ENCODE assay signal across 12 mouse cellular contexts in genomic region chr17:31836772-31837171, GRCm38 (mm10). TPM values are rescaled to one million over a fixed set of nuclear protein-coding genes. Genes with fewer than 3 reads are reported as not detected.
DNase-seq lines count a peak whose midpoint lies in the region; ATAC-seq and TF ChIP-seq lines count a peak whose summit lies in the region.
"Had no signal": no experiment of that assay in that cellular context is flagged by ENCODE, and none has a peak within 500 bp of the region (broad histone marks: within the 10 kb centered on the region; RNA-seq: fewer than 3 reads in every experiment).

No protein-coding gene starts in this region.

- H3K27me3 ChIP-seq in hindbrain, embryonic 10.5 days (ENCODE audit: insufficient read depth, poor library complexity, severe bottlenecking), result no peaks in the 10 kb centered on the region
- H3K27me3 ChIP-seq in hindbrain, embryonic 12.5 days, result no peaks in the 10 kb centered on the region
- H3K27me3 ChIP-seq in midbrain, embryonic 10.5 days (ENCODE audit: low read depth, poor library complexity, severe bottlenecking), result no peaks in the 10 kb centered on the region
- H3K27me3 ChIP-seq in midbrain, embryonic 11.5 days (ENCODE audit: control insufficient read depth, insufficient read depth, low read length), result no peaks in the 10 kb centered on the region
- H3K27me3 ChIP-seq in stomach, postnatal 0 days (ENCODE audit: control insufficient read depth, insufficient read depth, low read length), result no peaks in the 10 kb centered on the region
- no peaks in the 10 kb centered on the region; the same call in 1 of the 2 replicates for H3K27me3 ChIP-seq in liver, embryonic 12.5 days (replicated peaks)
- H3K27me3 ChIP-seq: embryonic facial prominence, embryonic 13.5 days had no signal

- H3K9ac ChIP-seq in hindbrain, embryonic 12.5 days, result no peak overlapping the region
- H3K9ac ChIP-seq in midbrain, embryonic 11.5 days (ENCODE audit: low read length), result no peak overlapping the region
- no peak overlapping the region for H3K9ac ChIP-seq in stomach, postnatal 0 days (ENCODE audit: low read length)
- no peak overlapping the region for H3K9ac ChIP-seq in liver, embryonic 12.5 days
- H3K9ac ChIP-seq: embryonic facial prominence, embryonic 13.5 days had no signal

- H3K4me1 ChIP-seq in hindbrain, embryonic 10.5 days (replicated peaks), result peaks cover 63% of the 10 kb centered on the region
- H3K4me1 ChIP-seq in hindbrain, embryonic 12.5 days, result peaks cover 26% of the 10 kb centered on the region
- peaks cover 25% of the 10 kb centered on the region for H3K4me1 ChIP-seq in midbrain, embryonic 10.5 days
- no peaks in the 10 kb centered on the region for H3K4me1 ChIP-seq in midbrain, embryonic 11.5 days (ENCODE audit: control insufficient read depth, insufficient read depth, low read length)
- peaks cover 16% of the 10 kb centered on the region for H3K4me1 ChIP-seq in stomach, postnatal 0 days (replicated peaks; ENCODE audit: control insufficient read depth, insufficient read depth)
- H3K4me1 ChIP-seq in liver, embryonic 12.5 days, result peaks cover 39% of the 10 kb centered on the region

- DNase-seq in hindbrain, embryonic 10.5 days (ENCODE audit: low spot score), result no peak
- DNase-seq in midbrain, embryonic 10.5 days (ENCODE audit: low spot score), result no peak
- DNase-seq in midbrain, embryonic 11.5 days (ENCODE audit: low spot score, missing footprints), result no peak
- peak; percentile 31 to 43 for DNase-seq in layer of hippocampus, postnatal 36 days
- no peak for DNase-seq in stomach, postnatal 0 days (ENCODE audit: low spot score)
- DNase-seq in yolk sac, embryonic 10.5 days (ENCODE audit: low spot score), result no peak
- DNase-seq: cerebellum, adult 8-10 months; heart, postnatal 14 days; kidney, adult 9 months had no signal

- 60% methylated on average over 7 of the region's 7 CpGs for WGBS in hindbrain, embryonic 10.5 days
- 67% methylated on average over 7 of the region's 7 CpGs for WGBS in hindbrain, embryonic 12.5 days
- 75% methylated on average over 7 of the region's 7 CpGs for WGBS in midbrain, embryonic 10.5 days
- WGBS in midbrain, embryonic 11.5 days, result 77% methylated on average over 7 of the region's 7 CpGs
- WGBS in stomach, postnatal 0 days, result 57% methylated on average over 7 of the region's 7 CpGs
- 67% methylated on average over 7 of the region's 7 CpGs for WGBS in liver, embryonic 12.5 days (ENCODE audit: insufficient replicate concordance)

- TF ChIP-seq CTCF in stomach, postnatal 0 days (IDR thresholded peaks at IDR 0.05; ENCODE audit: low read depth), result no peak

- H3K36me3 ChIP-seq in hindbrain, embryonic 10.5 days, result no peaks in the 10 kb centered on the region
- no peaks in the 10 kb centered on the region for H3K36me3 ChIP-seq in hindbrain, embryonic 12.5 days
- H3K36me3 ChIP-seq in midbrain, embryonic 10.5 days, result no peaks in the 10 kb centered on the region
- H3K36me3 ChIP-seq in midbrain, embryonic 11.5 days (ENCODE audit: control insufficient read depth, insufficient read depth, low read length), result no peaks in the 10 kb centered on the region
- H3K36me3 ChIP-seq in stomach, postnatal 0 days (ENCODE audit: control insufficient read depth, insufficient read depth, low read length), result no peaks in the 10 kb centered on the region
- H3K36me3 ChIP-seq in liver, embryonic 12.5 days, result no peaks in the 10 kb centered on the region
- H3K36me3 ChIP-seq: embryonic facial prominence, embryonic 13.5 days had no signal

- TF ChIP-seq EP300 in stomach, postnatal 0 days (optimal IDR thresholded peaks at IDR 0.05), result no peak

- no peak for ATAC-seq in hindbrain, embryonic 12.5 days (ENCODE audit: low FRiP score)
- no peak for ATAC-seq in midbrain, embryonic 11.5 days (ENCODE audit: low FRiP score)
- ATAC-seq in stomach, postnatal 0 days (ENCODE audit: low FRiP score, low TSS enrichment), result no peak
- no peak for ATAC-seq in liver, embryonic 12.5 days

- H3K27ac ChIP-seq in hindbrain, embryonic 10.5 days, result peak overlapping the region; percentile 69
- no peak overlapping the region for H3K27ac ChIP-seq in hindbrain, embryonic 12.5 days
- peak overlapping the region; percentile 49; the same call in 1 of the 2 replicates for H3K27ac ChIP-seq in midbrain, embryonic 10.5 days (replicated peaks)
- no peak overlapping the region for H3K27ac ChIP-seq in midbrain, embryonic 11.5 days (ENCODE audit: low read depth, low read length)
- H3K27ac ChIP-seq in stomach, postnatal 0 days (replicated peaks), result peak overlapping the region; percentile 94; the same call in 1 of the 2 replicates
- no peak overlapping the region for H3K27ac ChIP-seq in liver, embryonic 12.5 days
- H3K27ac ChIP-seq: embryonic facial prominence, embryonic 13.5 days had no signal

- H3K4me2 ChIP-seq in hindbrain, embryonic 12.5 days (replicated peaks), result no peak overlapping the region
- H3K4me2 ChIP-seq in midbrain, embryonic 11.5 days, result no peak overlapping the region
- no peak overlapping the region for H3K4me2 ChIP-seq in stomach, postnatal 0 days (replicated peaks; ENCODE audit: low read depth)
- no peak overlapping the region for H3K4me2 ChIP-seq in liver, embryonic 12.5 days
- H3K4me2 ChIP-seq: embryonic facial prominence, embryonic 13.5 days had no signal

- H3K9me3 ChIP-seq in hindbrain, embryonic 10.5 days, result peaks cover 12% of the 10 kb centered on the region
- H3K9me3 ChIP-seq in hindbrain, embryonic 12.5 days (replicated peaks), result no peaks in the 10 kb centered on the region
- peaks cover 8% of the 10 kb centered on the region for H3K9me3 ChIP-seq in midbrain, embryonic 10.5 days (replicated peaks)
- H3K9me3 ChIP-seq in midbrain, embryonic 11.5 days (ENCODE audit: control insufficient read depth, low read length), result no peaks in the 10 kb centered on the region
- no peaks in the 10 kb centered on the region for H3K9me3 ChIP-seq in stomach, postnatal 0 days (ENCODE audit: control insufficient read depth, low read length)
- H3K9me3 ChIP-seq in liver, embryonic 12.5 days (replicated peaks), result no peaks in the 10 kb centered on the region
- H3K9me3 ChIP-seq: embryonic facial prominence, embryonic 13.5 days had no signal

- no peak overlapping the region for H3K4me3 ChIP-seq in hindbrain, embryonic 10.5 days
- H3K4me3 ChIP-seq in hindbrain, embryonic 12.5 days, result no peak overlapping the region
- no peak overlapping the region for H3K4me3 ChIP-seq in midbrain, embryonic 10.5 days
- H3K4me3 ChIP-seq in midbrain, embryonic 11.5 days (ENCODE audit: low read depth, low read length), result no peak overlapping the region
- no peak overlapping the region for H3K4me3 ChIP-seq in stomach, postnatal 0 days (ENCODE audit: low read depth, low read length)
- no peak overlapping the region for H3K4me3 ChIP-seq in liver, embryonic 12.5 days
- H3K4me3 ChIP-seq: embryonic facial prominence, embryonic 13.5 days had no signal

RNA-seq across cellular contexts. Expression of gene Sik1, which starts 18.8 kb away (rescaled TPM):
- 14.0 and 14.3 TPM in 2 replicates for polyA plus RNA-seq in hindbrain, embryonic 10.5 days (2016; fragmentation: Nextera tagmentation; extraction: Ambion mirVana)
- polyA plus RNA-seq in hindbrain, embryonic 12.5 days (2016; fragmentation: Nextera tagmentation; extraction: Ambion mirVana), result 16.5 and 18.9 TPM in 2 replicates
- polyA plus RNA-seq in midbrain, embryonic 10.5 days (2016; fragmentation: Nextera tagmentation; extraction: Ambion mirVana), result 9.2 TPM in 2 replicates
- polyA plus RNA-seq in midbrain, embryonic 11.5 days (2014; fragmentation: Nextera tagmentation; extraction: Ambion mirVana), result 8.9 and 14.0 TPM in 2 replicates
- 10 to 100 TPM; 16.9 to 18.0 TPM for total RNA-seq in layer of hippocampus, postnatal 36 days (2021)
- 18.2 and 19.8 TPM in 2 replicates for polyA plus RNA-seq in stomach, postnatal 0 days (2015; fragmentation: Nextera tagmentation; extraction: Ambion mirVana)
- polyA plus RNA-seq in liver, embryonic 12.5 days (2016; fragmentation: Nextera tagmentation; extraction: Ambion mirVana), result 5.9 and 7.0 TPM in 2 replicates

Comparison
In these comparisons a context has a peak if more than half of its experiments do, and no peak if none do; other contexts are left out.
1. H3K27ac ChIP-seq: peak in hindbrain, embryonic 10.5 days (single experiment), midbrain, embryonic 10.5 days (single experiment) and stomach, postnatal 0 days (single experiment); none in hindbrain, embryonic 12.5 days (single experiment), midbrain, embryonic 11.5 days (single experiment) and liver, embryonic 12.5 days (single experiment).
2. DNase-seq: peak in layer of hippocampus, postnatal 36 days (2 of 2); none in hindbrain, embryonic 10.5 days (single experiment), midbrain, embryonic 10.5 days (single experiment), midbrain, embryonic 11.5 days (single experiment), stomach, postnatal 0 days (single experiment) and yolk sac, embryonic 10.5 days (single experiment).